Mouse (Mus musculus) intestine, embryonic 16.5 days (tissue): ENCODE data around the gene Smg6. TPM values are rescaled to one million over a fixed set of nuclear protein-coding genes. Genes with fewer than 3 reads are reported as not detected.
A peak's percentile ranks its signal among the peaks of the same experiment; 100 is the strongest.

Experiments used
- ATAC-seq: fragments of 200-750 bp; cut with Nextera tagmentation; 2 replicates; pipeline ENCODE4 v1.8.0; 2017; ENCODE audit warnings: moderate TSS enrichment, moderate library complexity
- H3K27ac ChIP-seq: fragments of 300-500 bp; sonication (generic); 2 replicates; pipeline ENCODE4 v1.5.1; 2014; ENCODE audit warnings: mild to moderate bottlenecking, low read length
- H3K27me3 ChIP-seq: fragments of 300-500 bp; sonication (generic); replicated peaks from 2 replicates; pipeline ENCODE4 v1.6.1; 2014; ENCODE audit warnings: low read length, control low read depth, mixed read lengths; ENCODE audit not compliant: control insufficient read depth, insufficient read depth
- H3K36me3 ChIP-seq: fragments of 300-500 bp; sonication (generic); 2 replicates; pipeline ENCODE4 v1.6.1; 2014; ENCODE audit warnings: low read length, control low read depth; ENCODE audit not compliant: control insufficient read depth, insufficient read depth
- H3K4me1 ChIP-seq: fragments of 300-500 bp; sonication (generic); 2 replicates; pipeline ENCODE4 v1.6.1; 2014; ENCODE audit warnings: low read length, control low read depth, mixed read lengths; ENCODE audit not compliant: control insufficient read depth, insufficient read depth
- H3K4me2 ChIP-seq: fragments of 300-500 bp; sonication (generic); 2 replicates; pipeline ENCODE4 v1.6.1; 2014; ENCODE audit warnings: low read depth, low read length, control low read depth
- H3K4me3 ChIP-seq: fragments of 300-500 bp; sonication (generic); 2 replicates; pipeline ENCODE4 v1.5.1; 2014; ENCODE audit warnings: mild to moderate bottlenecking, low read length
- H3K9ac ChIP-seq: fragments of 300-500 bp; sonication (generic); 2 replicates; pipeline ENCODE4 v1.6.1; 2014; ENCODE audit warnings: low read depth, low read length
- H3K9me3 ChIP-seq: fragments of 300-500 bp; sonication (generic); 2 replicates; pipeline ENCODE4 v1.6.1; 2016; ENCODE audit warnings: low read length, control low read depth; ENCODE audit not compliant: control insufficient read depth
- WGBS: fragments of 180-500 bp; shearing (Covaris S2); extraction: QIAGEN DNeasy Blood & Tissue Kit; methylation state at CpG from one replicate; pipeline ENCODE4 v1.1.7; 2014; 5-methylcytosine and 5-hydroxymethylcytosine counted together
- polyA plus RNA-seq: library from polyadenylated mRNA; unstranded; fragments of >200 nt; fragmentation: Nextera tagmentation; extraction: Ambion mirVana; gene quantifications from 2 replicates; pipeline ENCODE4 v1.2.1, GENCODE M21; 2015

Gene Smg6
- polyA plus RNA-seq, 1 experiment from 2014 or later, result 11.4 TPM

DNA sequence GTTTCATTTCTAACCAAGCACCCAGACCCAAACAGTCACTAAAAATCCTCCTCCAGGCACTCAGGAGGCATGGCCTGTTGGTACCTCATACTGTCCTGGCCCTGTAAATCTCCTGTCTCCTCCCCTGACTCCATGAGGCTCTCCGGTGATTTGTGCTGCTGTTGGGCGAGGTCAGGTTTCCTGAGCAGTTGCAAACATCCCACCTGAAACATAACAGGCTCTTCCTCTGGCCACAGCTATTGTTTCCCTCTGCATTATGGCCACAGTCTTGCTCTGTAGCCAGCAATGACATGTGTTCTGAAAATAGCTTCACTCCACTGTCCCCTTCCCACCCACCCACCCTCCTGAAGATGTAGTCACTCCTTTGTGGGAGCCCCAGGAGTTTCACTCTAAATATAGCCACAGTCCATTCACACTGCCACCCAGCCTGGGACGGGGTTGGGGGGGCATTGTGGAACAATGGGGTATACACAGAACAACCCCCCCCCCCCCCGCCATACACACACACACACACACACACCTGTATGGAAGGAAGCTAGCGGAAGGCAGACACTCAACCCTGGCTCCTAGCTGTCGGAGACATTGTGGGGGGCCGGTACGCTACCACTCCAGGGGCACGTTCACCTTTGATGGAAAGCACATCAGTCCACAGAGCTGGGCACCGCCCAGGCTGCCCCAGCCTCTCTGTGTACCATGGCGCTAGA, 222.9 kb downstream of the Smg6 start:
- no peaks in the 10 kb centered on the region for H3K9me3 ChIP-seq
- no peak overlapping the region for H3K4me3 ChIP-seq
- peak; percentile 27 for ATAC-seq
- H3K4me1 ChIP-seq, result peaks cover 25% of the 10 kb centered on the region
- H3K36me3 ChIP-seq, result no peaks in the 10 kb centered on the region
- H3K9ac ChIP-seq, result 0 out of 2 replicates have a peak overlapping the region, but pooled peaks have one; percentile 58
- WGBS, result 83% methylated on average over 10 of the region's 11 CpGs
- H3K4me2 ChIP-seq, result no peak overlapping the region
- no peaks in the 10 kb centered on the region for H3K27me3 ChIP-seq
- peak overlapping the region; percentile 94 for H3K27ac ChIP-seq

DNA sequence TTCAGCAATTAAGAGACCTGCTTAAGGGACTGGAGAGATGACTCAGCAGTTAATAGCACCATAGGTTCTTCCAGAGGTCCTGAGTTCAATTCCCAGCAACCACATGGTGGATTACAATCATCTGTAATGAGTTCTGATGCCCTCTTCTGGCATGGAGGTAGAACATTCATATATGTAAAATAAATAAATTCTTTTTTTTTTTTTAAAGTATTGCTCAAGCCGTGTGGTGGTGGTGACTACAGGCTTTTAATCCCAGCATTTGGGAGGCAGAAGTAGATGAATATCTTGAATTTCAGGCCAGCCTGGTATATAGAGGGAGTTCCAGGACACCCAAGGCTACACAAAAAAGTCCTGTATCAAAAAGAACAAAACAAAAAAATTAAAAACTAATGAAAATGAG, 224.7 kb downstream of the Smg6 start:
- Histone ChIP-seq H3K36me3 (no peaks in the 10 kb centered on the region), H3K9me3 (no peaks in the 10 kb centered on the region), H3K27me3 (no peaks in the 10 kb centered on the region), H3K4me1 (peaks cover 28% of the 10 kb centered on the region), H3K4me3 (no peak overlapping the region), H3K4me2 (no peak overlapping the region), H3K9ac (no peak overlapping the region), H3K27ac (no peak overlapping the region)
- whole genome bisulfite sequencing, result 61% methylated on average over 1 of the region's 1 CpGs
- no peak for ATAC-seq

DNA sequence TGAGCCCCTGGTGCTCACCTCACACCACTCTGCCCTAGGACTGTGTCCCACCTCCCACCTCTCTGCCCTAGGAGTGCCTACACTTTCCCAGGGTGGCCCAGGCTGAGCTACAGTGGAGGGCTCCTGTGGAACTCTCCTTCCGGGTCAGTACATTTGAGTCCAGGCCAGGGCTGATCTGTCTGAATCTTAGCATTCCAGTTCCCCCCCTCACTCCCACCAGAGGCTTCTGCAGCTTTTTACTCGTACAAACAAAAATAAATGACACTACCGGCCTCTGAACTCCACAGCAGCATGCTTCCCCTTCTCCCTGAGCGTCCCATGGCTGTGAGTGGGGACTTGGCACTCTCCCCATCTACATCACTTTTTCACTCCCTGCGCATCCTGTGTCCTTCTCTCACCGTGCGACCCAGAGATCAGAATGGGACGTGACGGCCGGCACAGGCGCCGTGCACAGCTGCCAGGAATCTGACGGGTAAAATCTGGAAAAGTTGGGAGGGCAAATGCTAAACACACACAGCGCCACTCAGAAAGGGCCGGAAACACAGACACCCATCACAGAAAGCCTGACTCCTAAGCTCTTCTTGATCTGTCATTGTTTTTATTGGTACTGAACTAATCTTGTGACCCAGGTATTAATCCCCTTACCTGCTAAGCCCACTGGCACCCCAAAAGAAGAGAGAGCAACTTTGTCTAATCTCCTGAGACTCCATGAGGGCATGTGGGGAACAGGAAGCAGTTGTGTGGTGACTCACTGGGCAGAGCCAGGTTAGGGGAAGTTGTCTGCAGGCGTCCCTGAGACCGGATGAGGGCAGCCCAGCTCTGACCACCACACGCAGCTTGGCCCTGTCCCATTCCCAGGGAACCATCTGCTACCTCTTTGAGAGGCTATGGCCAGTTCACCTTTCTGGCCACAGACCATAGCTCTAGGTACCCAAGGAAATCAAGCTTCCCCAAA, 227.3 kb downstream of the Smg6 start:
- H3K4me1 ChIP-seq, result peaks cover 37% of the 10 kb centered on the region
- no peaks in the 10 kb centered on the region for H3K9me3 ChIP-seq
- ATAC-seq, result peak; percentile 39
- 54% methylated on average over 18 of the region's 18 CpGs for WGBS
- H3K27ac ChIP-seq, result peak overlapping the region; percentile 87
- no peaks in the 10 kb centered on the region for H3K27me3 ChIP-seq
- no peak overlapping the region for H3K4me3 ChIP-seq
- no peaks in the 10 kb centered on the region for H3K36me3 ChIP-seq
- H3K9ac ChIP-seq, result peak overlapping the region; percentile 40; the same call in 1 of the 2 replicates
- no peak overlapping the region for H3K4me2 ChIP-seq

DNA sequence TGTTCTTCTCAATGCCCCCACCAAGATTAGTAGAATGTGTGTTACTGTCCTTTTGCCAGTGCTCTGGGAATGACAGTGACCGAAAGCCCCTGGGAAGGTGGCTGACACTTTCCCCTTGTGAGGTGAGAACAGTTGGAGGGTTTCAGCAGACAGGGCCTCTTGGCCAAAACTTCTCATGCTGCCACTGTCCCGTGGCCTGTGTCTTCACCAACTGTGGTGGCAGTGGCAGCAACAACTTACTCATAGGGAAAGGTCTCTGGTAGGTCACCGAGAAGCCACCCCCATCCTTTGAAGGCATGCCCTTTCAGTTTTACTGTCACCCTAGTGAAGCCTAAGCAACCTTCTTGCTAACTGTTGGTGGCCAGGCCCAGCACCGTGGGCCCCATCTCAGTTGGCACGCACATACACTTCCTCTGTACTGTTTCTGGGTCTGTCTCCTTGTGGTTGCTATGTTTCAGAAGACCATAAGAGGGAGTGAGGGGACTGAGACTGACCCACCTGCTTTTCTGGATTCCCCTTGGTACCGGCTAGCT, 228.5 kb downstream of the Smg6 start:
- WGBS, result 71% methylated on average over 6 of the region's 6 CpGs
- Histone ChIP-seq H3K36me3 (no peaks in the 10 kb centered on the region), H3K27ac (0 out of 2 replicates have a peak overlapping the region, but pooled peaks have one; percentile 1), H3K9me3 (no peaks in the 10 kb centered on the region), H3K9ac (no peak overlapping the region; the same call in 1 of the 2 replicates), H3K4me3 (no peak overlapping the region), H3K27me3 (no peaks in the 10 kb centered on the region), H3K4me1 (peaks cover 36% of the 10 kb centered on the region), H3K4me2 (no peak overlapping the region)
- no peak for ATAC-seq

DNA sequence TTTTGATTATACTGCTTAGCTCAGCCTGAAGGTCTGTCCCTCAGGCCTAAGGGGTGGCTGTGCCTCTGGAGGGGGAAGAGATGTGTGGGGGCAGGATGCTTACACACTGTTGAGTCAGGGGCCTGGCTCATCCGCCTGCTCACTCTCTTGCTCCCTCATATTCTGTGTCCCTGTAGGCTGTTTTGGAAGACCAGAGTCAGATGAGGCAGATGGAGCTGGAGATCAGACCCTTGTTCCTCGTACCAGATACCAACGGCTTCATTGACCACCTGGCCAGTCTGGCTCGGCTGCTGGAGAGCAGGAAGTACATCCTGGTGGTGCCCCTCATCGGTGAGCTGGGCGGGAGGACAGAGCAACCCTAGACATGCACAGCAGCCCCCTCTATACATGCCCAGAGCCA, 230.4 kb downstream of the Smg6 start:
- H3K4me1 ChIP-seq, result peaks cover 36% of the 10 kb centered on the region
- H3K27ac ChIP-seq, result peak overlapping the region; percentile 70
- H3K4me3 ChIP-seq, result no peak overlapping the region
- H3K4me2 ChIP-seq, result no peak overlapping the region
- no peaks in the 10 kb centered on the region for H3K9me3 ChIP-seq
- H3K9ac ChIP-seq, result peak overlapping the region; percentile 39
- H3K36me3 ChIP-seq, result 0 out of 2 replicates have a peak, but pooled peaks cover 3% of the 10 kb centered on the region
- no peaks in the 10 kb centered on the region for H3K27me3 ChIP-seq
- WGBS, result 50% methylated on average over 6 of the region's 6 CpGs
- no peak for ATAC-seq

DNA sequence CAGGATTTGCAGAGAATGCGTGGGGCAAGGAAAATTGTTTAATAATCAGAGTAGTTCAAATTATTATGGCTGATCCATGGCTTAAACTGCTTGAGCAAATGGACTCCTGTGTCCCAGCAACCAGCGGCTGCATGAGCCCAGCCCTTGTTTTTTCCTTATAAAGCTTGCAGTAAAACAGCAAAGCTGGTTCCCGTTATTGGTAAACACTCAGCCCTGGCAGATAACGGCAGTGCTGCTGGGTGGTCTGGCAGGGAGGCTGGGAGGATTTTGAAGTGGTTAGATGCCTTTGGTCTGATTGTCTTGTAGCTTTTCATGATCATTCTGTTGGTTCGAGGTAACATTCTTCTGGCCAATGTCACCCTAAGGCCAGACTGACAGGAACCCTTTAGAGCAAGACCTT, 230.8 kb downstream of the Smg6 start:
- 35% methylated on average over 5 of the region's 5 CpGs for WGBS
- no peak for ATAC-seq
- Histone ChIP-seq H3K9ac (peak overlapping the region; percentile 39; the same call in 1 of the 2 replicates), H3K4me1 (peaks cover 36% of the 10 kb centered on the region), H3K9me3 (no peaks in the 10 kb centered on the region), H3K4me2 (no peak overlapping the region), H3K36me3 (0 out of 2 replicates have a peak, but pooled peaks cover 3% of the 10 kb centered on the region), H3K4me3 (no peak overlapping the region), H3K27me3 (no peaks in the 10 kb centered on the region), H3K27ac (peak overlapping the region; percentile 70)

DNA sequence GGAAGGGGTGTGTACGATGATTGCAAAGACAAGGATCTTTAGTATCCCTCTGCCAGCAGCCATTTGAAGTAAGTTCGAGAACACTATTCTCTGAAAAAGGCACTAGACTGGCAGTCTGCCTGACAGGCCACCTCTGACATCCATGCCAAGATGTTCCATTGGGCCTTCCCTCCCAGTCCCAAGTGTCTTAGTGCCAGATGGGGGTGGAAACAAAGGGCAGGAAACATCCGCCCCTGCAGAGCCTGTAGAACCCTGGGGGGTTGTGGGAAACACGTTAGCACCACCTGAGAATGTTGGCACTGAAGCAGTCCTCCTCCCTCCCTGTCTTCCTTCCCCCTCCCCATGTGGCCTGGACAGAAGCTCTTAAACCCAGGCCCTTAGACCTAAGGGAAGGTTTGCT, 231.4 kb downstream of the Smg6 start:
- Histone ChIP-seq H3K9ac (peak overlapping the region; percentile 2; the same call in 1 of the 2 replicates), H3K36me3 (0 out of 2 replicates have a peak, but pooled peaks cover 3% of the 10 kb centered on the region), H3K27ac (no peak overlapping the region; the same call in 1 of the 2 replicates), H3K4me2 (no peak overlapping the region), H3K4me1 (peaks cover 40% of the 10 kb centered on the region), H3K4me3 (no peak overlapping the region), H3K9me3 (no peaks in the 10 kb centered on the region), H3K27me3 (no peaks in the 10 kb centered on the region)
- ATAC-seq, result no peak
- 48% methylated on average over 4 of the region's 4 CpGs for WGBS

DNA sequence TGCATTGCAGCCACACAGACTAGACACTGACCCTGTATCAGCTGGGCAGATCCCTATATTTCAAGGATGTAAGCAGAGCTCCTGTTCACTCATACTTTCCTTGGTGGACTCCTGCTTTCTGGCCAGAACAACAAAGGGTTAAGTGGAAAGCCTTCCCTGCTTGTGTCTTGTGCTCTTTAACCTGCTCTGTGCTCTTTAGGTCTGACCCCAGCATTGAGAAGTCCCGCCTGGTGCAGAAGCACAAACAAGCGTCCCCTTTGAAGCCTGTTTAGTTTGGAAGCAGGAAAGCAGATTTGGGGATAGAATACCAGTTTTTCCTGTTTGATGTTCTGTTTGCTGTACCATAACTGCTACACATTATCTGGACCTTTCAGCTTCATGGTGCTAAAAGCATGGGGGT, 232.3 kb downstream of the Smg6 start:
- Histone ChIP-seq H3K9me3 (no peaks in the 10 kb centered on the region), H3K4me3 (no peak overlapping the region), H3K36me3 (0 out of 2 replicates have a peak, but pooled peaks cover 3% of the 10 kb centered on the region), H3K4me2 (no peak overlapping the region), H3K27me3 (no peaks in the 10 kb centered on the region), H3K4me1 (peaks cover 41% of the 10 kb centered on the region), H3K27ac (no peak overlapping the region), H3K9ac (peak overlapping the region; percentile 2; the same call in 1 of the 2 replicates)
- no peak for ATAC-seq
- WGBS, result 33% methylated on average over 2 of the region's 2 CpGs

DNA sequence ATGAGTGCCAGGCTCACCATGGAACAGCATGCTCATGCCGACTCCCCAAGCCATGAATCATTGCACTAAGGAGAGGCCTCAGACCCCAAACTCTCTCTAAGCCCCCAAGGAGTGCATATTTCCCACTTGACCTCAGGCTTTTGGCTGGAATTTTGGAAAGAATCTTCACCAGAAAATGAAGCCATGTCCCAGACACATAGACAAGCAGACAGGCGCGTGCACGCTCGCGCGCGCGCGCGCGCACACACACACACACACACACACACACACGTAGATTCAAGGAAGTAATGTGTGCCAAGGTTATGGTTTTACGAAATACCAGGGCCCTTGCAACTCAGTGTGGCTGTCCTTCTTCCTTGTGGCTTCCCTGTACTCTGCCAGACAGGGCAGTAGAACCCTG, 232.8 kb downstream of the Smg6 start:
- no peak overlapping the region for H3K4me2 ChIP-seq
- no peaks in the 10 kb centered on the region for H3K27me3 ChIP-seq
- H3K27ac ChIP-seq, result 0 out of 2 replicates have a peak overlapping the region, but pooled peaks have one; percentile 10
- peaks cover 45% of the 10 kb centered on the region for H3K4me1 ChIP-seq
- ATAC-seq, result no peak
- peaks cover 7% of the 10 kb centered on the region for H3K36me3 ChIP-seq
- 81% methylated on average over 14 of the region's 14 CpGs for WGBS
- no peak overlapping the region for H3K4me3 ChIP-seq
- H3K9me3 ChIP-seq, result no peaks in the 10 kb centered on the region
- H3K9ac ChIP-seq, result no peak overlapping the region
